Mouse (Mus musculus) neural tube, embryonic 14.5 days (tissue): ENCODE data around the gene Camkv. TPM values are rescaled to one million over a fixed set of nuclear protein-coding genes. Genes with fewer than 3 reads are reported as not detected.

Experiments
- ATAC-seq: fragments of 200-750 bp; cut with Nextera tagmentation; 2 replicates; pipeline ENCODE4 v1.8.0; 2017; ENCODE audit warnings: low read depth, mild to moderate bottlenecking, moderate TSS enrichment, moderate library complexity
- H3K27ac ChIP-seq: fragments of 300-500 bp; sonication (generic); 2 replicates; pipeline ENCODE4 v1.5.1; 2014; ENCODE audit warnings: low read depth, mild to moderate bottlenecking, control low read depth, low read length, moderate library complexity, mixed read lengths
- H3K27me3 ChIP-seq: fragments of 300-500 bp; sonication (generic); 2 replicates; pipeline ENCODE4 v1.6.1; 2014; ENCODE audit warnings: low read length; ENCODE audit not compliant: control insufficient read depth, insufficient read depth
- H3K36me3 ChIP-seq: fragments of 300-500 bp; sonication (generic); 2 replicates; pipeline ENCODE4 v1.6.1; 2014; ENCODE audit warnings: low read length, mixed read lengths; ENCODE audit not compliant: control insufficient read depth, insufficient read depth
- H3K4me1 ChIP-seq: fragments of 300-500 bp; sonication (generic); 2 replicates; pipeline ENCODE4 v1.6.1; 2014; ENCODE audit warnings: low read length; ENCODE audit not compliant: control insufficient read depth, insufficient read depth
- H3K4me2 ChIP-seq: fragments of 300-500 bp; sonication (generic); 2 replicates; pipeline ENCODE4 v1.6.1; 2014; ENCODE audit warnings: mild to moderate bottlenecking, low read depth, low read length, control low read depth
- H3K4me3 ChIP-seq: fragments of 300-500 bp; sonication (generic); 2 replicates; pipeline ENCODE4 v1.5.1; 2014; ENCODE audit warnings: low read depth, low read length, control low read depth, mixed read lengths
- H3K9ac ChIP-seq: fragments of 300-500 bp; sonication (generic); replicated peaks from 2 replicates; pipeline ENCODE4 v1.6.1; 2014; ENCODE audit warnings: low read depth, mild to moderate bottlenecking, control low read depth, low read length, mixed read lengths
- H3K9me3 ChIP-seq: fragments of 300-500 bp; sonication (generic); 2 replicates; pipeline ENCODE4 v1.6.1; 2016; ENCODE audit warnings: low read length; ENCODE audit not compliant: control insufficient read depth
- WGBS: fragments of 180-500 bp; shearing (Covaris S2); extraction: QIAGEN DNeasy Blood & Tissue Kit; methylation state at CpG from one replicate; pipeline ENCODE4 v1.1.7; 2014; 5-methylcytosine and 5-hydroxymethylcytosine counted together
- polyA plus RNA-seq: library from polyadenylated mRNA; unstranded; fragments of >200 nt; fragmentation: Nextera tagmentation; extraction: Ambion mirVana; gene quantifications from 2 replicates; pipeline ENCODE4 v1.2.1, GENCODE M21; 2014

Gene Camkv
- polyA plus RNA-seq, 1 experiment from 2014 or later: 20.1 TPM

DNA sequence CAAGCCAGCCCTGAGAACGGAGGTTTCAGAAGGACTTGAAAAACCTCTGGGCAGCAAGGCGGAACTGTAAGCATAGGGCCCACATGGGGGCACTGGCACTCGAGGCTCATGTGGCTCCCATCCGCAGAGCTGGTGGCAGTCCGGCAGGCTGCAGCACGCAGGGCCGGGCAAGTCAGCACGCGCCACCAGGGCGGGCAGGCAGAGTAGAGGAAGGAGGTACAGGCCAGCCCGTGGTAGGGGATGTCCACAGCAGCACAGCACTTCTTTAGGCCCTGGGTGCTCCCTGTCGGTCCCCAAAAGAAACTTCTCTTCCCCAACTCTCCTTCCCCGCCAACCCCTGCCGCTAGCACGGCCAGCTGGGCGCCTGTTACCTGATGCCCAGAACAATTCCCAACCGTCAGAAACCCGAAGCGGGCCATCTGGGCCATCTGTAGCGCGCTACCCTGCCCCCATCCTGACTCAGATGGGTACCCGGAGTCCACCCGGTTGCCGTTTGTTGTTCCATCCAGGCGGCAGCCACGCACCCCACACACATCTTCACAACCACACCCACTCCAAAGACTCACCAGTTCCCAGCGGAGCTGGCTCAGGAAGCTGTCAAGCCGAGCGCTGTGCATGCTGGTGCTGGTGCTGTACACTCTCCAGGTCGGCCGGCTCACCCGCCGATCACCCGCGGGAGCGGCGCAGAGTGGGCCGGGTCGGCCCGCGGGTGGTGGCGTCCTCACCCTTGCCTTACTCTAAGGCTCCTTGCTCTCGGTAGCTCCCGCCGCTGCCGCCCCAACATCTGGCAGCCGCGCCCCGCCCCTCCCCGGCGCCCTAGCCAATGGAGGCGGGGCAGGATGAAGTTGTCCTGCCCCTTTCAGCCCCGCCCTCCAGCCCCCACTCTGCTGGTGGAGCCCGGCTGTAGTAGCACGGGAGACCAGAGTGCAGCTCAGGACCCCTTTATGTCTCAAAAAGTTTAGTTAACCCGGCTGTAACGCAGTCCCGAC lies 50.0 kb downstream of the Camkv start, which contains the start of gene Inka1:
TSS of gene Inka1 (minus strand) at position 749 of the 989 bp plus-strand sequence.
- H3K9me3 ChIP-seq: no peaks in the 10 kb centered on the region
- peaks cover 9% of the 10 kb centered on the region for H3K27me3 ChIP-seq
- H3K4me2 ChIP-seq: peak within 1 kb of the TSS; percentile 67
- H3K9ac ChIP-seq: peak within 1 kb of the TSS; percentile 41
- peak within 1 kb of the TSS; percentile 46 for H3K4me3 ChIP-seq
- peak; percentile 79 for ATAC-seq
- peak within 1 kb of the TSS; percentile 82 for H3K27ac ChIP-seq
- WGBS: under 1% methylated on average over 58 of the region's 58 CpGs
- H3K36me3 ChIP-seq: no peaks in the 10 kb centered on the region
- H3K4me1 ChIP-seq: no peaks in the 10 kb centered on the region

DNA sequence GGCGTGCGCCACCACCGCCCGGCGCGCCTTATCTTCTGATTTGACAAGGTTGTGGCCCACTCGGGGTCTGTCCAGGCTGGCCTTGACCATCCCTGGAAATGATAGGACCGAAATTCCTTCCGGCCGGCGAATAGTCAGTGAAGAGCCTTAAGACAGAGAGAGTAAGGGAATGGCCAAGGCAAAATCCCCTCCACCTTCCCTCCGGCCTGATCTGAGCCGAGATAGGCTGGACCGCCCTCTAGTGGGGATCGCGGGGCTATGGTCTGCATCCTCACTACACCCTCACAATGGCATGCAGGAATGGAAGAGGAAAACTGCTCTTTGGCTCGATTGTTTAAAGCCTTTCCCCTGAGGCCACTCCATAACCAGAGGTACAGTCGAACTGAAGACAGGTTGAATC lies 50.9 kb downstream of the Camkv start:
- peak; percentile 58; the same call in 1 of the 2 replicates for ATAC-seq
- no peaks in the 10 kb centered on the region for H3K36me3 ChIP-seq
- H3K9ac ChIP-seq: no peak overlapping the region
- no peak overlapping the region for H3K27ac ChIP-seq
- H3K4me1 ChIP-seq: no peaks in the 10 kb centered on the region
- H3K4me3 ChIP-seq: peak overlapping the region; percentile 46; the same call in 1 of the 2 replicates
- no peaks in the 10 kb centered on the region for H3K9me3 ChIP-seq
- H3K27me3 ChIP-seq: peaks cover 9% of the 10 kb centered on the region
- WGBS: 6% methylated on average over 18 of the region's 18 CpGs
- peak overlapping the region; percentile 67; the same call in 1 of the 2 replicates for H3K4me2 ChIP-seq

DNA sequence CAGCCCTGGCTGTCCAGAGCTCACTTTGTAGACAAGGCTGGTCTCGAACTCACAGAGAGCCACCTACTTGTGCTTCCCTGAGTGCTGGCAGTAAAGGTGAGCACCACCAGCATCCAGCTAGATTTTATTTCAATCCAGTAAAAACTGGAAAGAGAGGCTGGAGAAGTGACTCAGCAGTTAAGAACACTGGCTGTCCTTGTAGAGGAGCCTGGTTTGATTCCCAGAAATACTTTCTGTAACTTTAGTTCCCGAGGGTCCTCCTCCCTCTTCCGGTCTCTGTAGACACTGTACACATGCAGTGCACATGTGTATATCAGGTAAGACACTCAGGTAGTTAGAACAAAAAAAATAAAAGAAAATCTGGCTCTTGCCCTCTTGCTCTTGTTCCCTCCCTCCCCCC lies 52.5 kb downstream of the Camkv start:
- 76% methylated on average over 3 of the region's 3 CpGs for WGBS
- Histone ChIP-seq H3K27ac (no peak overlapping the region), H3K4me2 (no peak overlapping the region), H3K9ac (no peak overlapping the region), H3K36me3 (no peaks in the 10 kb centered on the region), H3K4me1 (no peaks in the 10 kb centered on the region), H3K27me3 (peaks cover 9% of the 10 kb centered on the region), H3K4me3 (no peak overlapping the region), H3K9me3 (no peaks in the 10 kb centered on the region)
- no peak for ATAC-seq

DNA sequence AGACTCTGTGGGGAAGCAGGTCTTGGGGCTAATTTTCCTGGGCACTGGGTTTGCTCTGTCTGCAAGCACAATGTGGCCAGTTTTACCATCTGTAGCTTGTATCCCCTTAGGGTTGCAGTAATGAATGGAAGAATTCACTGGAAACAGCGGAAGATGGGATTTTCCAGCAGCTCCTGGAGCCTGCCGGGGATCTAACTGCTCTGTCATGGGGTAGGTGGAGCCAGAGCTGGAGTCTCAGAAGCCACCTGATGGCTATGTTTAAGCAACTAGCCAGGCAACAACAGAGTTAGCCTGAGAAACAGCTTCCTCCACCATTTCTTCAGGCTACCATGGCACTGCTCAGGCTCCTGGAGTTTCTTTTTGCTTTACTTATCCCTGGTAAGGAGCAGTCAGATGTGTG lies 56.7 kb downstream of the Camkv start, which contains the start of gene Cdhr4:
TSS of gene Cdhr4 (plus strand) at position 301 of the 400 bp plus-strand sequence.
- H3K36me3 ChIP-seq: no peaks in the 10 kb centered on the region
- no peak within 1 kb of the TSS for H3K27ac ChIP-seq
- H3K4me2 ChIP-seq: no peak within 1 kb of the TSS
- ATAC-seq: no peak
- no peaks in the 10 kb centered on the region for H3K27me3 ChIP-seq
- WGBS: 51% methylated on average over 2 of the region's 2 CpGs
- H3K9me3 ChIP-seq: no peaks in the 10 kb centered on the region
- no peak within 1 kb of the TSS for H3K9ac ChIP-seq
- no peak within 1 kb of the TSS for H3K4me3 ChIP-seq
- H3K4me1 ChIP-seq: no peaks in the 10 kb centered on the region

DNA sequence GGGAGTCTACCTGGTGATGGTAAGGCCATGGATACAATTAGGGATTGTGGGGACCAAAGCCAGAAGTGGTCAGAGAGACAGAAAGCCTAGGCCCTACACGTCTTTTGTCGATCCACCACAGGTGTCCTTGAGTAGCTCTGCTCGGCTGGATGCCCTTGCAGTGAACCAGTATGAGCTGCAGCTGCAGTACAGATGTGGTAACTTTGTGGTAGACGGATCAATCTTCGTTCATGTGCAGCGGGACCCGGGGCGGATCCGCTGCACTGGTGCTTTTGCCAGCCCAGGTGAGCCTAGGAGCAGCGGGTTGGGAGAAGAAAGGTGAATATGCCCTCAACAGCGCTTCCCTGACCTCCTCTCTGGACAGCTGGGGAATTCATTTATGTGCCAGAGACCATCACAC lies 57.5 kb downstream of the Camkv start:
- no peak overlapping the region for H3K27ac ChIP-seq
- no peak overlapping the region for H3K9ac ChIP-seq
- no peaks in the 10 kb centered on the region for H3K36me3 ChIP-seq
- H3K27me3 ChIP-seq: no peaks in the 10 kb centered on the region
- WGBS: 86% methylated on average over 11 of the region's 11 CpGs
- no peak overlapping the region for H3K4me2 ChIP-seq
- H3K4me3 ChIP-seq: no peak overlapping the region
- H3K4me1 ChIP-seq: no peaks in the 10 kb centered on the region
- no peaks in the 10 kb centered on the region for H3K9me3 ChIP-seq
- no peak for ATAC-seq

DNA sequence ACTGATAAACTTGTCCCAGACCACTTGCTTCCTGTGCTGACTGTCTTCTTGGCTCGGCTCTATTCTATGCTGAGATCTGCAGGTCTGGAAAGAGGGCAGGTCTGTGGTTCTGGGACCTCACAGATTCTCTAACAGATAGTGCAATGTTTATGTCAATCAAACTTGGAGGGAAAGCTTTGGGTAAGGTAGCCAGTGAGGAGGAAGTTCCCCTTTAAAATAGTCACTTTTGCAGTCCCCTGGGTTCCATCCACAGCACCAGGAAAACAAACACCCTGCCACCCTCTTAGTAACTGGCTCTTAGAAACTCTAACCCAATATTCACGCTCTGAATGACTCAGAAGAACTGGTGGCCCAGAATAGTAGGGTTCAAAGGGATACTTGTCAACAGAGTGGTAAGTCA lies 59.0 kb downstream of the Camkv start:
- no peaks in the 10 kb centered on the region for H3K36me3 ChIP-seq
- H3K27ac ChIP-seq: no peak overlapping the region
- no peaks in the 10 kb centered on the region for H3K4me1 ChIP-seq
- ATAC-seq: no peak
- H3K27me3 ChIP-seq: no peaks in the 10 kb centered on the region
- no peak overlapping the region for H3K9ac ChIP-seq
- H3K9me3 ChIP-seq: no peaks in the 10 kb centered on the region
- no peak overlapping the region for H3K4me2 ChIP-seq
- H3K4me3 ChIP-seq: no peak overlapping the region
- 81% methylated on average over 2 of the region's 2 CpGs for WGBS

DNA sequence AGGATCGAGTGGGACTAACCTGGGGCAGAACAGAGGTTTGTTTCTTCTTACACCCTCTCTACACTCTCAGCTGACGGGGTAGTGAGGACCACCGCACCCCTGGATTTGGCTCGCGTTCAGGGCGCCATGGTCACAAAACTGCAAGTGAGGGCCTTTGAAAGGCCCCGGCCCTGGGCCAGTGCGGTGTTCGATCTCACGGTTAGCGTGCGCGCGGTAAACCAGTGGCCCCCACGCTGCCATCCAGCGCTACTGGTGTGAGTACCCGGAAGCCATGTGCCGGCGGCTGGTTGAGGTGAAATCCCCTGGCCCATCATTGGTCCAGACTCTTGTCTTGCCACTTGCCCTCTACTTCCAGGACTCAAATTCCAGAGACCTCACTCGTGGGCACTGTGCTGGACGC lies 60.0 kb downstream of the Camkv start:
- Histone ChIP-seq H3K36me3 (no peaks in the 10 kb centered on the region), H3K27me3 (no peaks in the 10 kb centered on the region), H3K4me3 (no peak overlapping the region), H3K4me2 (no peak overlapping the region), H3K27ac (no peak overlapping the region), H3K9ac (no peak overlapping the region), H3K4me1 (no peaks in the 10 kb centered on the region), H3K9me3 (no peaks in the 10 kb centered on the region)
- no peak for ATAC-seq
- 93% methylated on average over 21 of the region's 21 CpGs for WGBS

DNA sequence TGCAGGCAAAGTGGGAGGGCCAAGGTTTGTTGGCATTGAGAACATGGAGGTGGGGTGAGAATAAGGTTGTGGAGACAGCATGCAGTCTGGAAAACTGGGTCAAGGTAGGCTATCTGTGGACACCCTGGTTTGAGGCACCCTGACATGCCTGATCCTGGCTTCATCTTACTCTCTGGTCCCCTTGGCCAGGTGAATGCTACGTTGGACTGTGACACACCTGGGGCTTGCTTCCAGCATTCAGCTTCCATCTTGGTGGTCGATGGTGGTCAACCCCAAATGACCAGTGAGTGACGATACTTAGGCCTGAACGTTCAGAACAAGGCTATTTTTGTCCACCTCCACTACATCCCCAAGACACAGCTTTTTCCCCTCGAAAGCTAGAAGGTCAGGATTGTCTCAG lies 60.6 kb downstream of the Camkv start, which contains the start of gene Gm20662:
TSS of gene Gm20662 (plus strand) at position 301 of the 400 bp plus-strand sequence.
- Histone ChIP-seq H3K4me3 (no peak within 1 kb of the TSS), H3K27me3 (no peaks in the 10 kb centered on the region), H3K9me3 (no peaks in the 10 kb centered on the region), H3K4me2 (no peak within 1 kb of the TSS), H3K36me3 (no peaks in the 10 kb centered on the region), H3K4me1 (no peaks in the 10 kb centered on the region), H3K27ac (no peak within 1 kb of the TSS), H3K9ac (no peak within 1 kb of the TSS)
- WGBS: 87% methylated on average over 5 of the region's 5 CpGs
- no peak for ATAC-seq
